41 mouse cellular contexts compared by ENCODE assay signal in the genomic region with DNA sequence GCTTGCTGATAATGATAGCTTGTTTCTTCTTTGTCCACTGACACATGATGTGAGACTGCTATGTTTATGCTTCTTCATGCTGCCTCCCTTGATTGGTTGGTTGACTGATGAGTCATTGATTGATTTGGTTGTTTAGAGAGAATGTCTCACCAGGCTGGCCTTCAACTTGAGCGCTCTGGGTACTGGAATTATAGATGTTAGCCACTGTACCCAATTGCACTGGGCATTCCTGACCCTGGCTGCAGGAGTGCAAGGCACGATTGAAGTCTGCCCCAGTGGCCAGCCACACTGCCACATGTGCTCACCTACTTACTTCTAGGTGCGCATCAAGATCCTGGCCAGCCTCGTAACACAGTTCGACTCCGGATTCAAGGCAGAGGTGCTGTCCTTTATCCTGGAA. TPM values are rescaled to one million over a fixed set of nuclear protein-coding genes. Genes with fewer than 3 reads are reported as not detected.
"Had no signal": no experiment of that assay in that cellular context is flagged by ENCODE, and none has a peak within 500 bp of the region (broad histone marks: within the 10 kb centered on the region; RNA-seq: fewer than 3 reads in every experiment).

No protein-coding gene starts in this region.

- H3K4me1 ChIP-seq: heart, embryonic 13.5 days; heart, embryonic 15.5 days; hindbrain, embryonic 13.5 days; hindbrain, embryonic 15.5 days; kidney, embryonic 15.5 days; limb, embryonic 13.5 days; limb, embryonic 15.5 days; liver, embryonic 13.5 days; liver, embryonic 15.5 days had no signal

- H3K27me3 ChIP-seq: heart, embryonic 13.5 days; heart, embryonic 15.5 days; hindbrain, embryonic 13.5 days; hindbrain, embryonic 15.5 days; kidney, embryonic 15.5 days; limb, embryonic 13.5 days; limb, embryonic 15.5 days; liver, embryonic 13.5 days; liver, embryonic 15.5 days had no signal

- H3K27ac ChIP-seq: heart, adult 2 months; heart, embryonic 13.5 days; heart, embryonic 15.5 days; hindbrain, embryonic 13.5 days; hindbrain, embryonic 15.5 days; hindbrain, postnatal 0 days; kidney, embryonic 15.5 days; kidney, postnatal 0 days; limb, embryonic 13.5 days; limb, embryonic 15.5 days; liver, embryonic 13.5 days; liver, embryonic 15.5 days had no signal

- H3K4me2 ChIP-seq: heart, embryonic 11.5 days; heart, embryonic 13.5 days; heart, embryonic 15.5 days; hindbrain, embryonic 13.5 days; hindbrain, embryonic 15.5 days; kidney, embryonic 15.5 days; limb, embryonic 13.5 days; limb, embryonic 15.5 days; liver, embryonic 13.5 days; liver, embryonic 15.5 days had no signal

- DNase-seq: gastrocnemius, postnatal 14 days; gastrocnemius, postnatal 36 days; heart, adult 11 months; heart, adult 2 months; heart, postnatal 14 days; heart, postnatal 36 days; kidney, adult 11 months; kidney, adult 2 months; kidney, adult 9 months; kidney, postnatal 14 days; kidney, postnatal 36 days; layer of hippocampus, adult 9-11 months; layer of hippocampus, postnatal 36 days; left cerebral cortex, postnatal 4 days; liver, embryonic 13.5 days had no signal

- H3K9ac ChIP-seq: heart, embryonic 13.5 days; heart, embryonic 15.5 days; hindbrain, embryonic 13.5 days; hindbrain, embryonic 15.5 days; kidney, embryonic 15.5 days; limb, embryonic 13.5 days; limb, embryonic 15.5 days; liver, embryonic 13.5 days; liver, embryonic 15.5 days had no signal

- ATAC-seq: hindbrain, postnatal 0 days; intestine, embryonic 16.5 days had no signal

- H3K4me3 ChIP-seq: heart, adult 2 months; heart, embryonic 13.5 days; heart, embryonic 15.5 days; hindbrain, embryonic 13.5 days; hindbrain, embryonic 15.5 days; kidney, embryonic 15.5 days; limb, embryonic 13.5 days; limb, embryonic 15.5 days; liver, embryonic 13.5 days; liver, embryonic 15.5 days had no signal

- H3K9me3 ChIP-seq: heart, embryonic 13.5 days; heart, embryonic 15.5 days; hindbrain, embryonic 13.5 days; hindbrain, embryonic 15.5 days; kidney, embryonic 15.5 days; limb, embryonic 13.5 days; limb, embryonic 15.5 days; liver, embryonic 13.5 days; liver, embryonic 15.5 days had no signal

RNA-seq across cellular contexts. Expression of gene Rsph6a, which starts 9.9 kb away (rescaled TPM):
- total RNA-seq: gastrocnemius, adult 8-10 months; gastrocnemius, postnatal 14 days; gastrocnemius, postnatal 36 days; heart, adult 2 months; heart, postnatal 14 days; heart, postnatal 36 days; hematopoietic stem cell, adult 5-6 weeks; hindbrain, postnatal 0 days; layer of hippocampus, adult 18-20 months; liver, adult 2 months had no signal
- polyA plus RNA-seq: heart, embryonic 11.5 days; heart, embryonic 13.5 days; heart, embryonic 15.5 days; heart, postnatal 0 days; hindbrain, embryonic 11.5 days; hindbrain, embryonic 13.5 days; intestine, embryonic 14.5 days; intestine, embryonic 16.5 days; kidney, embryonic 15.5 days; kidney, postnatal 0 days; limb, embryonic 11.5 days; limb, embryonic 13.5 days; limb, embryonic 15.5 days; liver, adult 2 months; liver, embryonic 13.5 days; liver, embryonic 15.5 days had no signal

RNA-seq across cellular contexts. Expression of gene Foxa3, which starts 21.3 kb away (rescaled TPM):
- total RNA-seq: gastrocnemius, adult 8-10 months; gastrocnemius, postnatal 14 days; gastrocnemius, postnatal 36 days; heart, adult 2 months; heart, postnatal 14 days; heart, postnatal 36 days; hindbrain, postnatal 0 days; layer of hippocampus, adult 18-20 months; layer of hippocampus, adult 8-10 months; layer of hippocampus, postnatal 14 days; layer of hippocampus, postnatal 36 days; left cerebral cortex, adult 18-20 months; left cerebral cortex, adult 8-10 months; left cerebral cortex, postnatal 10 days; left cerebral cortex, postnatal 25 days; left cerebral cortex, postnatal 4 days had no signal
- polyA plus RNA-seq: heart, postnatal 0 days; hindbrain, embryonic 11.5 days; hindbrain, embryonic 13.5 days; hindbrain, embryonic 15.5 days; hindbrain, postnatal 0 days had no signal
